Mouse (Mus musculus) MEL (cell line): ENCODE data around the gene Rab8b. TPM values are rescaled to one million over a fixed set of nuclear protein-coding genes. Genes with fewer than 3 reads are reported as not detected.

Experiments
- DNase-seq: peaks from one replicate; pipeline ENCODE4 v3.0.0; 2011; ENCODE audit warnings: low read depth, low spot score
- H3K27ac ChIP-seq: 2 replicates; pipeline ENCODE4 v1.5.1; 2012; ENCODE audit warnings: low read depth, mild to moderate bottlenecking, control low read depth, low read length, moderate library complexity; ENCODE audit not compliant: control insufficient read depth
- H3K27me3 ChIP-seq, 2 experiments: fragments of 150-350 bp in 1 of 2; sonication (generic) in 1 of 2; 2 replicates each; pipeline ENCODE4 v1.6.1; 2012; ENCODE audit warnings: low read length in 2 of 2, mild to moderate bottlenecking in 2 of 2, improper control_type of control experiment in 1 of 2, moderate library complexity in 1 of 2; ENCODE audit not compliant: insufficient read depth in 2 of 2, control insufficient read depth in 1 of 2
- H3K36me3 ChIP-seq, 2 experiments: 2 replicates each; pipeline ENCODE4 v1.6.1; 2012 to 2014; ENCODE audit warnings: low read length in 2 of 2, improper control_type of control experiment in 1 of 2, inconsistent platforms in 1 of 2, mild to moderate bottlenecking in 1 of 2; ENCODE audit not compliant: insufficient read depth in 2 of 2, control insufficient read depth in 1 of 2
- H3K4me1 ChIP-seq, 2 experiments: fragments of 150-350 bp in 1 of 2; sonication (generic) in 1 of 2; 2 replicates each; pipeline ENCODE4 v1.6.1; 2012; ENCODE audit warnings: low read length in 2 of 2, improper control_type of control experiment in 1 of 2, mild to moderate bottlenecking in 1 of 2; ENCODE audit not compliant: insufficient read depth in 2 of 2, control insufficient read depth in 1 of 2
- H3K4me3 ChIP-seq, 2 experiments: fragments of 150-350 bp in 1 of 2; sonication (generic) in 1 of 2; 2 replicates each; pipeline ENCODE4 v1.5.1; 2012; ENCODE audit warnings: low read depth in 2 of 2, low read length in 2 of 2, mild to moderate bottlenecking in 2 of 2, moderate library complexity in 2 of 2, control low read depth in 1 of 2, improper control_type of control experiment in 1 of 2; ENCODE audit not compliant: control insufficient read depth in 1 of 2, insufficient read depth in 1 of 2
- H3K79me2 ChIP-seq: 2 replicates; pipeline ENCODE4 v1.6.1; 2012; ENCODE audit warnings: mild to moderate bottlenecking, low read length, moderate library complexity; ENCODE audit not compliant: control insufficient read depth, poor library complexity, insufficient read depth
- H3K9ac ChIP-seq: 2 replicates; pipeline ENCODE4 v1.6.1; 2012; ENCODE audit warnings: low read depth, mild to moderate bottlenecking, control low read depth, low read length, moderate library complexity; ENCODE audit not compliant: control insufficient read depth, poor library complexity, severe bottlenecking
- H3K9me3 ChIP-seq: fragments of 150-350 bp; sonication (generic); replicated peaks from 2 replicates; pipeline ENCODE4 v1.6.1; 2012; ENCODE audit warnings: mild to moderate bottlenecking, low read length, improper control_type of control experiment, moderate library complexity; ENCODE audit not compliant: insufficient read depth
- BHLHE40 ChIP-seq: IDR thresholded peaks from 2 replicates; pipeline ENCODE4 v1.6.1; 2012; ENCODE audit warnings: low read depth, mild to moderate bottlenecking, inconsistent platforms, low read length, improper control_type of control experiment, borderline replicate concordance
- CHD1 ChIP-seq: IDR thresholded peaks from 2 replicates; pipeline ENCODE4 v1.6.1; 2012; ENCODE audit warnings: low read depth, mild to moderate bottlenecking, inconsistent platforms, low read length, improper control_type of control experiment
- CHD2 ChIP-seq: IDR thresholded peaks from 2 replicates; pipeline ENCODE4 v1.6.1; 2011; ENCODE audit warnings: low read length, improper control_type of control experiment
- E2F4 ChIP-seq: IDR thresholded peaks from 2 replicates; pipeline ENCODE4 v1.6.1; 2011; ENCODE audit warnings: low read depth, low read length, improper control_type of control experiment, borderline replicate concordance
- EP300 ChIP-seq, 2 experiments: IDR thresholded peaks; 2 replicates each; pipeline ENCODE4 v1.6.1; 2011; ENCODE audit warnings: improper control_type of control experiment in 2 of 2, low read length in 2 of 2, low read depth in 1 of 2, mild to moderate bottlenecking in 1 of 2
- JUND ChIP-seq: IDR thresholded peaks from 2 replicates; pipeline ENCODE4 v1.6.1; 2011; ENCODE audit warnings: low read depth, mild to moderate bottlenecking, improper control_type of control experiment, low read length
- KAT2A ChIP-seq: conservative IDR thresholded peaks from 2 replicates; pipeline ENCODE4 v1.6.1; 2012; ENCODE audit warnings: low read depth, low read length, improper control_type of control experiment, inconsistent platforms
- MAFK ChIP-seq: IDR thresholded peaks from 2 replicates; pipeline ENCODE4 v1.6.1; 2011; ENCODE audit warnings: low read depth, mild to moderate bottlenecking, low read length, improper control_type of control experiment, borderline replicate concordance
- MAX ChIP-seq: IDR thresholded peaks from 2 replicates; pipeline ENCODE4 v1.6.1; 2011; ENCODE audit warnings: low read length, improper control_type of control experiment
- MAZ ChIP-seq: IDR thresholded peaks from 2 replicates; pipeline ENCODE4 v1.6.1; 2012; ENCODE audit warnings: low read depth, mild to moderate bottlenecking, inconsistent platforms, low read length, improper control_type of control experiment
- MXI1 ChIP-seq: IDR thresholded peaks from 2 replicates; pipeline ENCODE4 v1.6.1; 2011; ENCODE audit warnings: mild to moderate bottlenecking, low read depth, low read length, improper control_type of control experiment
- MYC ChIP-seq: IDR thresholded peaks from 2 replicates; pipeline ENCODE4 v1.6.1; 2011; ENCODE audit warnings: low read depth, mild to moderate bottlenecking, low read length, improper control_type of control experiment, moderate library complexity
- POLR2A ChIP-seq, 2 experiments: IDR thresholded peaks; 2 replicates each; pipeline ENCODE4 v1.6.1; 2011 to 2012; ENCODE audit warnings: low read length in 2 of 2, mild to moderate bottlenecking in 2 of 2, control low read depth in 1 of 2, improper control_type of control experiment in 1 of 2, low read depth in 1 of 2, moderate library complexity in 1 of 2; ENCODE audit not compliant: control insufficient read depth in 1 of 2, insufficient read depth in 1 of 2, poor library complexity in 1 of 2
- POLR2AphosphoS2 ChIP-seq: IDR thresholded peaks from 2 replicates; pipeline ENCODE4 v1.6.1; 2011; ENCODE audit warnings: low read length, improper control_type of control experiment
- POLR2AphosphoS5 ChIP-seq: IDR thresholded peaks from 2 replicates; pipeline ENCODE4 v1.6.1; 2012; ENCODE audit warnings: low read depth, borderline replicate concordance, mild to moderate bottlenecking, inconsistent platforms, low read length, moderate library complexity, mixed read lengths
- SIN3A ChIP-seq: IDR thresholded peaks from 2 replicates; pipeline ENCODE4 v1.6.1; 2012; ENCODE audit warnings: low read length, improper control_type of control experiment, inconsistent platforms
- TAL1 ChIP-seq: IDR thresholded peaks from 2 replicates; pipeline ENCODE4 v1.6.1; 2012; ENCODE audit warnings: mild to moderate bottlenecking, inconsistent platforms, low read length, moderate library complexity, mixed read lengths
- TCF12 ChIP-seq: IDR thresholded peaks from 2 replicates; pipeline ENCODE4 v1.6.1; 2014; ENCODE audit warnings: low read depth, mild to moderate bottlenecking, inconsistent platforms, low read length, improper control_type of control experiment, moderate library complexity
- USF1 ChIP-seq: IDR thresholded peaks from 2 replicates; pipeline ENCODE4 v1.6.1; 2014; ENCODE audit warnings: low read depth, mild to moderate bottlenecking, inconsistent platforms, low read length, improper control_type of control experiment, moderate library complexity
- ZKSCAN1 ChIP-seq: IDR thresholded peaks from 2 replicates; pipeline ENCODE4 v1.6.1; 2012; ENCODE audit warnings: low read depth, mild to moderate bottlenecking, inconsistent platforms, low read length, improper control_type of control experiment, moderate library complexity
- ZMIZ1 ChIP-seq: IDR thresholded peaks from 2 replicates; pipeline ENCODE4 v1.6.1; 2012; ENCODE audit warnings: low read depth, mild to moderate bottlenecking, inconsistent platforms, low read length, improper control_type of control experiment, moderate library complexity
- ZNF384 ChIP-seq: IDR thresholded peaks from 2 replicates; pipeline ENCODE4 v1.6.1; 2012; ENCODE audit warnings: low read depth, mild to moderate bottlenecking, inconsistent platforms, low read length, improper control_type of control experiment
- polyA plus RNA-seq, 2 experiments: library from polyadenylated mRNA; stranded (reverse) in 1 of 2; unstranded in 1 of 2; fragments of >175 nt in 1 of 2; fragments of >200 nt in 1 of 2; gene quantifications; 2 replicates each; pipeline versions ENCODE4 v1.2.1 to v1.2.4; 2012; ENCODE audit warnings: low replicate concordance in 2 of 2, low read depth in 1 of 2; ENCODE audit not compliant: insufficient read length in 2 of 2, insufficient read depth in 1 of 2, missing spikeins in 1 of 2
- total RNA-seq: library from RNA; depleted of rRNA; stranded (reverse); fragments of 300-350 nt; gene quantifications from 2 replicates; pipeline ENCODE4 v1.2.3, GENCODE M21; 2012

Gene Rab8b
- total and polyA plus RNA-seq, 3 experiments: 16.1 to 16.4 TPM; not detected in 1

DNA sequence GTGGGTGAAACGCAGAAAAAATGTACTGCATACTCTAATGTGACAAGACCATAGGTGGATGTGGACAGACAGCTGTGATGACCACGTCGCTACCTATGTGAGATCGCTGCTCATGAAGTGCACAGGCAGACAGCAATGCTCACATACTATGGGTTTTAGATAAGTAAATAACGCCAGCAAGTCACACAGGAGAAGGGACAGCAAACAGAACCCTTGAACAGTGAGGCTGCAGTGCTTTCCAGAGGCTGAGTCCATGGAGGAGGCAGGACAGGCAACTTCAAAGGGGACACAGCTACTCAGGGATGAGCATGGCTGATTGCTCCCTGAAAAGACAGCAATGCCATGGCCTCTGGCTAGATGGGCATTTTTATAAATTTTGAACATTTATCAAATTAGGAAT is 72.7 kb downstream of the Rab8b start:
- Histone ChIP-seq H3K79me2 (no peaks in the 10 kb centered on the region), H3K9ac (no peak overlapping the region), H3K4me1 (no peaks in the 10 kb centered on the region), H3K9me3 (no peaks in the 10 kb centered on the region), H3K27ac (no peak overlapping the region), H3K4me3 (no peak overlapping the region), H3K36me3 (peaks cover 0 to 1% of the 10 kb centered on the region in 2 experiments; a peak in 2 of 4 replicates), H3K27me3 (no peaks in the 10 kb centered on the region)
- DNase-seq: no peak
- TF ChIP-seq CHD2: no peak
- TF ChIP-seq TCF12: no peak
- no peak for TF ChIP-seq POLR2AphosphoS2
- TF ChIP-seq E2F4: no peak
- TF ChIP-seq MAZ: no peak
- TF ChIP-seq ZKSCAN1: no peak
- no peak for TF ChIP-seq EP300 (IDR thresholded peaks at IDR 0.05; ENCODE audit: low read depth in 1 of 2, low read length in 2 of 2)
- no peak for TF ChIP-seq SIN3A
- TF ChIP-seq ZNF384: no peak
- TF ChIP-seq POLR2AphosphoS5: no peak
- TF ChIP-seq MYC: no peak
- TF ChIP-seq MAFK: no peak
- no peak for TF ChIP-seq TAL1
- no peak for TF ChIP-seq MAX
- TF ChIP-seq POLR2A (IDR thresholded peaks at IDR 0.05; ENCODE audit: control insufficient read depth in 1 of 2, insufficient read depth in 1 of 2, low read depth in 1 of 2, low read length in 2 of 2, poor library complexity in 1 of 2): no peak
- no peak for TF ChIP-seq USF1
- TF ChIP-seq JUND: no peak
- TF ChIP-seq KAT2A: no peak

GRCm38 (mm10) chr9:66835097-66835480 is 84.4 kb downstream of the Rab8b start:
- DNase-seq: no peak
- H3K4me1 ChIP-seq: peaks cover 0 to 6% of the 10 kb centered on the region in 2 experiments; a peak in 1 of 4 replicates
- peaks cover 0 to 3% of the 10 kb centered on the region in 2 experiments; a peak in 1 of 4 replicates for H3K36me3 ChIP-seq
- TF ChIP-seq CHD1 (no peak), MXI1 (peak; percentile 98), USF1 (peak; percentile 29; the same call in 1 of the 2 replicates), SIN3A (peak; percentile 92), BHLHE40 (peak; percentile 66; the same call in 1 of the 2 replicates), MYC (peak; percentile 91), MAX (peak; percentile 94), ZMIZ1 (no peak)
- TF ChIP-seq, all 39 proteins: peak for 6
- Histone ChIP-seq H3K9me3 (no peaks in the 10 kb centered on the region), H3K27me3 (no peaks in the 10 kb centered on the region), H3K27ac (no peak overlapping the region), H3K4me3 (peak overlapping the region; percentile 60 to 69), H3K79me2 (no peaks in the 10 kb centered on the region), H3K9ac (peak overlapping the region; percentile 67)
